Mouse (Mus musculus) adrenal gland, adult 18-20 months (tissue): ENCODE data around the gene Cldn14. TPM values are rescaled to one million over a fixed set of nuclear protein-coding genes. Genes with fewer than 3 reads are reported as not detected.

Experiments used
- total RNA-seq, 2 experiments: library from RNA; stranded (reverse); gene quantifications; 1 replicate in 1 of 2; 2 replicates in 1 of 2; pipeline ENCODE4 v1.2.3; 2021

Cldn14 gene
- total RNA-seq, 2 experiments from 2014 or later: not detected

Other genes starting within 250 kb of the Cldn14 start
- 10 to 100 TPM; 25.1 to 30.3 TPM for gene Morc3, start 176.7 kb downstream of the Cldn14 start, total RNA-seq
- 1 to 10 TPM; 1.5 to 2.1 TPM for gene Chaf1b, start 124.9 kb downstream of the Cldn14 start, total RNA-seq
- gene Sim2, start 76.1 kb upstream of the Cldn14 start, total RNA-seq: not detected